Mouse (Mus musculus): ENCODE data around the gene Tmem72. TPM values are rescaled to one million over a fixed set of nuclear protein-coding genes. Genes with fewer than 3 reads are reported as not detected.

Gene Tmem72
- polyA plus RNA-seq, 1 experiment from 2014 or later = 0.03 TPM

GRCm38 (mm10) chr6:116674283-116674886 lies 42.3 kb downstream of the Tmem72 start:
- WGBS = 19% methylated on average over 16 of the region's 16 CpGs
- H3K36me3 ChIP-seq (ENCODE audit: control insufficient read depth, insufficient read depth, low read length) = no peaks in the 10 kb centered on the region
- no peaks in the 10 kb centered on the region for H3K27me3 ChIP-seq (replicated peaks; ENCODE audit: control insufficient read depth, insufficient read depth, low read length)
- ATAC-seq (replicated peaks; ENCODE audit: low FRiP score) (peak; percentile 41), DNase-seq (ENCODE audit: low spot score) (no peak)
- H3K4me1 ChIP-seq (replicated peaks; ENCODE audit: control insufficient read depth, insufficient read depth, low read length) = peaks cover 14% of the 10 kb centered on the region
- H3K9ac ChIP-seq (ENCODE audit: low read depth, low read length) = peak overlapping the region; percentile 47; the same call in 1 of the 2 replicates
- peak overlapping the region; percentile 58 for H3K4me3 ChIP-seq (ENCODE audit: low read depth, low read length)
- no peaks in the 10 kb centered on the region for H3K9me3 ChIP-seq (ENCODE audit: control insufficient read depth, low read length)
- H3K4me2 ChIP-seq = peak overlapping the region; percentile 96
- H3K27ac ChIP-seq (ENCODE audit: low read depth, low read length) = no peak overlapping the region

GRCm38 (mm10) chr6:116673471-116674282 lies 43.0 kb downstream of the Tmem72 start, which contains the start of gene Rassf4:
Gene Rassf4, minus strand, starts transcription at chr6:116673952.
- H3K27ac ChIP-seq (ENCODE audit: low read depth, low read length) = no peak within 1 kb of the TSS
- peak within 1 kb of the TSS; percentile 58 for H3K4me3 ChIP-seq (ENCODE audit: low read depth, low read length)
- WGBS = under 1% methylated on average over 44 of the region's 44 CpGs
- H3K36me3 ChIP-seq (ENCODE audit: control insufficient read depth, insufficient read depth, low read length) = no peaks in the 10 kb centered on the region
- ATAC-seq (replicated peaks; ENCODE audit: low FRiP score) (peak; percentile 95), DNase-seq (ENCODE audit: low spot score) (peak; percentile 93)
- no peaks in the 10 kb centered on the region for H3K27me3 ChIP-seq (replicated peaks; ENCODE audit: control insufficient read depth, insufficient read depth, low read length)
- H3K9ac ChIP-seq (ENCODE audit: low read depth, low read length) = peak within 1 kb of the TSS; percentile 47
- H3K4me1 ChIP-seq (replicated peaks; ENCODE audit: control insufficient read depth, insufficient read depth, low read length) = peaks cover 14% of the 10 kb centered on the region
- no peaks in the 10 kb centered on the region for H3K9me3 ChIP-seq (ENCODE audit: control insufficient read depth, low read length)
- peak within 1 kb of the TSS; percentile 96 for H3K4me2 ChIP-seq

- H3K9me3 ChIP-seq (ENCODE audit: control insufficient read depth, low read length) = no peaks in the 10 kb centered on the region
- ATAC-seq (replicated peaks; ENCODE audit: low FRiP score) (no peak), DNase-seq (ENCODE audit: low spot score) (no peak)
- no peaks in the 10 kb centered on the region for H3K27me3 ChIP-seq (replicated peaks; ENCODE audit: control insufficient read depth, insufficient read depth, low read length)
- peaks cover 14% of the 10 kb centered on the region for H3K4me1 ChIP-seq (replicated peaks; ENCODE audit: control insufficient read depth, insufficient read depth, low read length)
- H3K4me2 ChIP-seq = no peak overlapping the region
- no peak overlapping the region for H3K9ac ChIP-seq (ENCODE audit: low read depth, low read length)
- no peak overlapping the region for H3K4me3 ChIP-seq (ENCODE audit: low read depth, low read length)
- no peak overlapping the region for H3K27ac ChIP-seq (ENCODE audit: low read depth, low read length)
- no peaks in the 10 kb centered on the region for H3K36me3 ChIP-seq (ENCODE audit: control insufficient read depth, insufficient read depth, low read length)
- 79% methylated on average over 5 of the region's 5 CpGs for WGBS
These were observed 44.4 kb downstream of the Tmem72 start for GRCm38 (mm10) chr6:116672349-116672748.

GRCm38 (mm10) chr6:116671768-116672167 lies 44.9 kb downstream of the Tmem72 start:
- Histone ChIP-seq H3K4me1 (replicated peaks; ENCODE audit: control insufficient read depth, insufficient read depth, low read length) (peaks cover 11% of the 10 kb centered on the region), H3K9me3 (ENCODE audit: control insufficient read depth, low read length) (no peaks in the 10 kb centered on the region), H3K4me2 (no peak overlapping the region; the same call in 1 of the 2 replicates), H3K4me3 (ENCODE audit: low read depth, low read length) (no peak overlapping the region), H3K27me3 (replicated peaks; ENCODE audit: control insufficient read depth, insufficient read depth, low read length) (no peaks in the 10 kb centered on the region), H3K27ac (ENCODE audit: low read depth, low read length) (no peak overlapping the region), H3K9ac (ENCODE audit: low read depth, low read length) (no peak overlapping the region), H3K36me3 (ENCODE audit: control insufficient read depth, insufficient read depth, low read length) (no peaks in the 10 kb centered on the region)
- ATAC-seq (replicated peaks; ENCODE audit: low FRiP score) (no peak), DNase-seq (ENCODE audit: low spot score) (no peak)
- WGBS = 86% methylated on average over 4 of the region's 4 CpGs

- H3K9ac ChIP-seq (ENCODE audit: low read depth, low read length) = no peak overlapping the region
These were observed 45.7 kb downstream of the Tmem72 start for GRCm38 (mm10) chr6:116671031-116671430.

GRCm38 (mm10) chr6:116670144-116670543 lies 46.6 kb downstream of the Tmem72 start:
- Histone ChIP-seq H3K4me3 (ENCODE audit: low read depth, low read length) (no peak overlapping the region), H3K4me1 (replicated peaks; ENCODE audit: control insufficient read depth, insufficient read depth, low read length) (peaks cover 7% of the 10 kb centered on the region), H3K9me3 (ENCODE audit: control insufficient read depth, low read length) (no peaks in the 10 kb centered on the region), H3K9ac (ENCODE audit: low read depth, low read length) (no peak overlapping the region), H3K27ac (ENCODE audit: low read depth, low read length) (no peak overlapping the region), H3K36me3 (ENCODE audit: control insufficient read depth, insufficient read depth, low read length) (no peaks in the 10 kb centered on the region), H3K4me2 (no peak overlapping the region), H3K27me3 (replicated peaks; ENCODE audit: control insufficient read depth, insufficient read depth, low read length) (no peaks in the 10 kb centered on the region)
- DNase-seq (ENCODE audit: low spot score) (no peak), ATAC-seq (replicated peaks; ENCODE audit: low FRiP score) (no peak)
- WGBS = 61% methylated on average over 6 of the region's 6 CpGs

More at GRCm38 (mm10) chr6:116671031-116671430, 45.7 kb downstream of the Tmem72 start:
- no peak for ATAC-seq (replicated peaks; ENCODE audit: low FRiP score)
- Histone ChIP-seq H3K36me3 (ENCODE audit: control insufficient read depth, insufficient read depth, low read length) (no peaks in the 10 kb centered on the region), H3K4me2 (no peak overlapping the region), H3K27me3 (replicated peaks; ENCODE audit: control insufficient read depth, insufficient read depth, low read length) (no peaks in the 10 kb centered on the region), H3K9me3 (ENCODE audit: control insufficient read depth, low read length) (no peaks in the 10 kb centered on the region), H3K27ac (ENCODE audit: low read depth, low read length) (no peak overlapping the region), H3K4me3 (ENCODE audit: low read depth, low read length) (no peak overlapping the region), H3K4me1 (replicated peaks; ENCODE audit: control insufficient read depth, insufficient read depth, low read length) (peaks cover 7% of the 10 kb centered on the region)
- DNase-seq (ENCODE audit: low spot score) = no peak
- WGBS = 41% methylated on average over 5 of the region's 5 CpGs

GRCm38 (mm10) chr6:116668682-116669470 lies 47.8 kb downstream of the Tmem72 start:
- Histone ChIP-seq H3K9me3 (ENCODE audit: control insufficient read depth, low read length) (no peaks in the 10 kb centered on the region), H3K9ac (ENCODE audit: low read depth, low read length) (no peak overlapping the region), H3K27ac (ENCODE audit: low read depth, low read length) (no peak overlapping the region), H3K27me3 (replicated peaks; ENCODE audit: control insufficient read depth, insufficient read depth, low read length) (no peaks in the 10 kb centered on the region), H3K36me3 (ENCODE audit: control insufficient read depth, insufficient read depth, low read length) (no peaks in the 10 kb centered on the region), H3K4me2 (no peak overlapping the region), H3K4me3 (ENCODE audit: low read depth, low read length) (no peak overlapping the region), H3K4me1 (replicated peaks; ENCODE audit: control insufficient read depth, insufficient read depth, low read length) (peaks cover 4% of the 10 kb centered on the region)
- ATAC-seq (replicated peaks; ENCODE audit: low FRiP score) (no peak), DNase-seq (ENCODE audit: low spot score) (no peak)
- WGBS = 30% methylated on average over 11 of the region's 11 CpGs

GRCm38 (mm10) chr6:116667382-116667781 lies 49.3 kb downstream of the Tmem72 start:
- no peak for DNase-seq (ENCODE audit: low spot score)
- H3K4me2 ChIP-seq = no peak overlapping the region
- no peaks in the 10 kb centered on the region for H3K36me3 ChIP-seq (ENCODE audit: control insufficient read depth, insufficient read depth, low read length)
- H3K27ac ChIP-seq (ENCODE audit: low read depth, low read length) = no peak overlapping the region
- no peak overlapping the region for H3K9ac ChIP-seq (ENCODE audit: low read depth, low read length)
- no peak overlapping the region for H3K4me3 ChIP-seq (ENCODE audit: low read depth, low read length)
- H3K4me1 ChIP-seq (replicated peaks; ENCODE audit: control insufficient read depth, insufficient read depth, low read length) = 0 out of 2 replicates have a peak, but pooled peaks cover 4% of the 10 kb centered on the region
- H3K9me3 ChIP-seq (ENCODE audit: control insufficient read depth, low read length) = no peaks in the 10 kb centered on the region
- no peaks in the 10 kb centered on the region for H3K27me3 ChIP-seq (replicated peaks; ENCODE audit: control insufficient read depth, insufficient read depth, low read length)
- WGBS = 73% methylated on average over 3 of the region's 3 CpGs
- ATAC-seq (replicated peaks; ENCODE audit: low FRiP score) = no peak

Data from liver, embryonic 11.5 days (tissue).